Mouse (Mus musculus): ENCODE data around the gene Zfp275. TPM values are rescaled to one million over a fixed set of nuclear protein-coding genes. Genes with fewer than 3 reads are reported as not detected.

The Zfp275 gene
- polyA plus RNA-seq (2012; rRNA removed), result 14.2 and 28.7 TPM in 2 replicates

DNA sequence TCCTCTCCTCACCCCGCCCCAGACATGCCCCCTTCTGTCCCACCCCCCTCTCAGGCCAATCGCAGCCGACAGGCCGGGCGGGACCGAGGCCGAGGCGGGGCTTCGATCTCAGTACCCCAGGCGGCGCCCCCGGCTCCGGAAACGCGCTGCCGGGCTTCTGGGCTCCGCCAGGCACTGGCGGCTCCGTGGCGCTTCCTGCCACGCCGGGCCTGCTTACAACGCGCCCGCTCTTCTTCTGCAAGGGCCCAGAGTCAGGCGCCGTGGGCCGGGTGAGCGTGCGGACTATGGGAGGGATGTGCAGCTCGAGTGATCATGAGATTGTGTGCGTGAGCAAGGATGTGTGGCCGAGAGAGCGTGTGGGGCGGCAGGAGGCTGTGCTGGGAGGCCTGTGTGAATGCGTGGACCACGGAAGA is at the start of gene Zfp275:
Gene Zfp275 (plus strand): TSS at position 139 of the 413 bp plus-strand sequence.

DNA sequence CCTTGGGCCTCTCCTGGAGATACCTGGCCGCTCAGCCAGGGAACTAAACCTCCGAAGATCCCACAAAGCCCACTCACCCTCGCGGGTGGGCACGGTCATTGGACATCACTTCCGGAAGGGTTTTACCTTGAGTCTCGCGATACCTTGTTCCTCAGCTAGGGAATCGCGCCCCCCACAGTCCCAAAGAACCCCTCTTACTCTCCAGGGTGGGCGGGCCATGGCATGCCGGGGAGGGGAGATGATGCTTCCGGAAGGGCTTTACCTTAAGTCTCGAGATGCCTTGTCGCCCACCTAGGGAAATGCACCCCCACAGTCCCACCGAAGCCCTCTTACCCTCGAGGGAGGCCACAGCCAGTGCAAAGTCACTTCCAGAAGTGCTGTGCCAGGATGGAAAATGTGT is 49.5 kb upstream of the Zfp275 start, which contains the start of the genes Xlr5a and Xlr5c:
Gene Xlr5a (minus strand): TSS at position 101 of the 400 bp plus-strand sequence.
Gene Xlr5c (minus strand): TSS at position 101 of the 400 bp plus-strand sequence.

DNA sequence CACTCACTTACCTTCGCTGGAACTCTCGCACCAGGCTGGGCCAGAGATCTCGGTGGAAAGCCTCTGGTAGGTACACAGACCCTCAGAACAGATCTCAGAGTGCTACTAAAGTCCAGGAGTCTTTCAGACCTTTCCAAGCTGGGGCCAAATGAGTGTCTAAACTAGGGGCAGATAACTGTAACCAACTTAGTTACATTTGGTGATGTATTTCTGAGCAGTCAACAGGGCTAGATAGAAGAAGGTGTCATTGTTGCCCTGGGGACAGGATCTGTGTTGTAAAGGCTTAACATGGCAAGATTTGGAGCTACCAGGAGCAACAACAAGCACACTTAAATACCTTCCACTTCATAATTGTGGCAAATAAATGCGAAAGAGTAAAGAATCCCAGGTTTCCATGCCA is 5.7 kb upstream of the Zfp275 start, which contains the start of gene Gm45015:
Gene Gm45015 (minus strand): TSS at position 101 of the 400 bp plus-strand sequence.

DNA sequence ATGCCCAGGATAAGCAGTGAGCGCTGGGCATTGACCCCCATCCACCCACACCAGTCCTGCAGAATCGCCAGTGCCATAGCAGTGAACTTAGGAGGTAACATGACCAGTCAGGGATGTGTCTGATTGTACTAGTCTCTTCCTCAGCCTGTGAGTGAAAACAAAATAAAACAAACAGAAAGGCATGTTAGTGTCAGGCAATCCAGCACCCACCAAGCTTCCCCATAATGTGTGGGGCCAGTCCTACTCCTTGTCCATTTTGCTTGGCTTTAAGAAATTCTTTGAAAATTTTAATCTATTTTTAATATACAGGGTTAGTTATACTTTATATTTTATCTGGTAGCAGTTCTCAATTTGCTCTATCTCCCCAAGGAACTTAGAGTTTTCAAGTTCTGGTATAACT is 56.2 kb downstream of the Zfp275 start, which contains the start of gene Gm18336:
Gene Gm18336 (minus strand): TSS at position 101 of the 400 bp plus-strand sequence.

Other genes starting within 250 kb of the Zfp275 start
- 1.7 and 3.5 TPM in 2 replicates for gene Xlr3a, start 245.5 kb upstream of the Zfp275 start, polyA plus RNA-seq (2012; rRNA removed)
- 0.16 and 0.46 TPM in 2 replicates for gene Gm14685, start 225.6 kb upstream of the Zfp275 start, polyA plus RNA-seq (2012; rRNA removed)
- not detected in 2 replicates for gene Xlr5b, start 193.8 kb upstream of the Zfp275 start, polyA plus RNA-seq (2012; rRNA removed)
- gene DXBay18, start 193.2 kb upstream of the Zfp275 start, polyA plus RNA-seq (2012; rRNA removed), result 0.04 TPM in 1 of 2 replicates, not detected in the other
- not detected in 2 replicates for gene Spin2d, start 165.6 kb upstream of the Zfp275 start, polyA plus RNA-seq (2012; rRNA removed)
- gene Xlr3b, start 150.4 kb upstream of the Zfp275 start, polyA plus RNA-seq (2012; rRNA removed), result 9.6 and 11.1 TPM in 2 replicates
- 0.48 and 0.92 TPM in 2 replicates for gene Xlr4b, start 128.3 kb upstream of the Zfp275 start, polyA plus RNA-seq (2012; rRNA removed)
- gene F8a, start 114.3 kb upstream of the Zfp275 start, polyA plus RNA-seq (2012; rRNA removed), result 6.0 and 6.8 TPM in 2 replicates
- 0.78 TPM in 1 of 2 replicates, not detected in the other for gene Xlr4c, start 99.5 kb upstream of the Zfp275 start, polyA plus RNA-seq (2012; rRNA removed)
- 0.06 and 0.14 TPM in 2 replicates for gene Xlr3c, start 77.2 kb upstream of the Zfp275 start, polyA plus RNA-seq (2012; rRNA removed)
- 0.05 TPM in 1 of 2 replicates, not detected in the other for gene Xlr5a, start 49.6 kb upstream of the Zfp275 start, polyA plus RNA-seq (2012; rRNA removed)
- not detected in 2 replicates for gene Xlr5c, start 49.6 kb upstream of the Zfp275 start, polyA plus RNA-seq (2012; rRNA removed)
- gene Gm45015, start 5.8 kb upstream of the Zfp275 start, polyA plus RNA-seq (2012; rRNA removed), result not detected in 2 replicates
- 0.09 and 0.25 TPM in 2 replicates for gene Gm18336, start 56.1 kb downstream of the Zfp275 start, polyA plus RNA-seq (2012; rRNA removed)
- 0.12 and 0.27 TPM in 2 replicates for gene Zfp92, start 68.5 kb downstream of the Zfp275 start, polyA plus RNA-seq (2012; rRNA removed)
- gene Trex2, start 92.7 kb downstream of the Zfp275 start, polyA plus RNA-seq (2012; rRNA removed), result not detected in 2 replicates
- gene Haus7, start 116.4 kb downstream of the Zfp275 start, polyA plus RNA-seq (2012; rRNA removed), result 57.9 and 63.7 TPM in 2 replicates
- gene Bgn, start 141.0 kb downstream of the Zfp275 start, polyA plus RNA-seq (2012; rRNA removed), result 28.7 and 60.6 TPM in 2 replicates
- gene Atp2b3, start 160.5 kb downstream of the Zfp275 start, polyA plus RNA-seq (2012; rRNA removed), result 0.64 and 0.71 TPM in 2 replicates